Mouse (Mus musculus) hindbrain, embryonic 12.5 days (tissue): ENCODE measurements at regions not wholly inside any gene's neighbourhood (a gene's known extent, or its start where the extent isn't known, plus 50 kb on each side); places are given as distances from the start of the nearest gene placed in this dataset.

Source experiments
- ATAC-seq: fragments of 200-750 bp; cut with Nextera tagmentation; 2 replicates; pipeline ENCODE4 v1.8.0; 2017; ENCODE audit warnings: moderate TSS enrichment; ENCODE audit not compliant: low FRiP score
- H3K27ac ChIP-seq: fragments of 300-500 bp; sonication (generic); 2 replicates; pipeline ENCODE4 v1.5.1; 2016; ENCODE audit warnings: mild to moderate bottlenecking
- H3K27me3 ChIP-seq: fragments of 300-500 bp; sonication (generic); 2 replicates; pipeline ENCODE4 v1.6.1; 2016; ENCODE audit warnings: mild to moderate bottlenecking
- H3K36me3 ChIP-seq: fragments of 300-500 bp; sonication (generic); 2 replicates; pipeline ENCODE4 v1.6.1; 2016; ENCODE audit warnings: mild to moderate bottlenecking
- H3K4me1 ChIP-seq: fragments of 300-500 bp; sonication (generic); 2 replicates; pipeline ENCODE4 v1.6.1; 2016
- H3K4me2 ChIP-seq: fragments of 300-500 bp; sonication (generic); replicated peaks from 2 replicates; pipeline ENCODE4 v1.6.1; 2016; ENCODE audit warnings: mild to moderate bottlenecking
- H3K4me3 ChIP-seq: fragments of 300-500 bp; sonication (generic); 2 replicates; pipeline ENCODE4 v1.5.1; 2016; ENCODE audit warnings: mild to moderate bottlenecking
- H3K9ac ChIP-seq: fragments of 300-500 bp; sonication (generic); 2 replicates; pipeline ENCODE4 v1.6.1; 2016; ENCODE audit warnings: mild to moderate bottlenecking, moderate library complexity
- H3K9me3 ChIP-seq: fragments of 300-500 bp; sonication (generic); replicated peaks from 2 replicates; pipeline ENCODE4 v1.6.1; 2016; ENCODE audit warnings: mild to moderate bottlenecking
- WGBS: fragments of 180-500 bp; shearing (Covaris S2); methylation state at CpG from one replicate; pipeline ENCODE4 v1.1.7; 2016; 5-methylcytosine and 5-hydroxymethylcytosine counted together

GRCm38 (mm10) chr3:148537669-148538271 is 452.6 kb downstream of the Adgrl2 start:
- WGBS = 49% methylated on average over 4 of the region's 4 CpGs
- no peak for ATAC-seq
- H3K4me1 ChIP-seq = no peaks in the 10 kb centered on the region

GRCm38 (mm10) chr3:148529893-148530292 is 460.5 kb downstream of the Adgrl2 start:
- Histone ChIP-seq H3K9ac (no peak overlapping the region), H3K4me3 (no peak overlapping the region), H3K27me3 (no peaks in the 10 kb centered on the region), H3K4me1 (no peaks in the 10 kb centered on the region), H3K4me2 (no peak overlapping the region), H3K9me3 (no peaks in the 10 kb centered on the region), H3K27ac (no peak overlapping the region), H3K36me3 (no peaks in the 10 kb centered on the region)
- 82% methylated on average over 2 of the region's 2 CpGs for WGBS
- ATAC-seq = no peak

More at GRCm38 (mm10) chr3:148537669-148538271, 452.6 kb downstream of the Adgrl2 start:
- no peak overlapping the region for H3K9ac ChIP-seq
- no peaks in the 10 kb centered on the region for H3K36me3 ChIP-seq
- no peaks in the 10 kb centered on the region for H3K27me3 ChIP-seq
- H3K4me3 ChIP-seq = no peak overlapping the region
- H3K4me2 ChIP-seq = no peak overlapping the region
- no peaks in the 10 kb centered on the region for H3K9me3 ChIP-seq
- no peak overlapping the region for H3K27ac ChIP-seq

- H3K4me2 ChIP-seq = no peak overlapping the region
- WGBS = 90% methylated on average over 5 of the region's 5 CpGs
Measured at GRCm38 (mm10) chr3:148510381-148510780, 480.0 kb downstream of the Adgrl2 start.

GRCm38 (mm10) chr3:148504928-148505327 is 485.4 kb downstream of the Adgrl2 start:
- Histone ChIP-seq H3K36me3 (no peaks in the 10 kb centered on the region), H3K4me2 (no peak overlapping the region), H3K9ac (no peak overlapping the region), H3K9me3 (no peaks in the 10 kb centered on the region), H3K27me3 (no peaks in the 10 kb centered on the region), H3K4me3 (no peak overlapping the region), H3K4me1 (no peaks in the 10 kb centered on the region), H3K27ac (no peak overlapping the region)
- 98% methylated on average over 2 of the region's 2 CpGs for WGBS
- ATAC-seq = no peak

More at GRCm38 (mm10) chr3:148510381-148510780, 480.0 kb downstream of the Adgrl2 start:
- no peaks in the 10 kb centered on the region for H3K9me3 ChIP-seq
- H3K4me3 ChIP-seq = no peak overlapping the region
- H3K4me1 ChIP-seq = no peaks in the 10 kb centered on the region
- H3K27me3 ChIP-seq = no peaks in the 10 kb centered on the region
- no peak for ATAC-seq
- H3K9ac ChIP-seq = no peak overlapping the region
- no peak overlapping the region for H3K27ac ChIP-seq
- no peaks in the 10 kb centered on the region for H3K36me3 ChIP-seq

- Histone ChIP-seq H3K4me2 (no peak overlapping the region), H3K9ac (no peak overlapping the region), H3K36me3 (no peaks in the 10 kb centered on the region), H3K27me3 (no peaks in the 10 kb centered on the region), H3K27ac (no peak overlapping the region), H3K4me1 (no peaks in the 10 kb centered on the region), H3K4me3 (no peak overlapping the region), H3K9me3 (no peaks in the 10 kb centered on the region)
- no peak for ATAC-seq
- 76% methylated on average over 1 of the region's 1 CpGs for WGBS
Measured at GRCm38 (mm10) chr3:148503432-148503831, 486.9 kb downstream of the Adgrl2 start.

- Histone ChIP-seq H3K27ac (no peak overlapping the region), H3K27me3 (no peaks in the 10 kb centered on the region), H3K9me3 (no peaks in the 10 kb centered on the region), H3K36me3 (no peaks in the 10 kb centered on the region), H3K4me2 (no peak overlapping the region), H3K9ac (no peak overlapping the region), H3K4me3 (no peak overlapping the region), H3K4me1 (no peaks in the 10 kb centered on the region)
- 94% methylated on average over 3 of the region's 3 CpGs for WGBS
- no peak for ATAC-seq
Measured at GRCm38 (mm10) chr3:148501801-148502200, 488.6 kb downstream of the Adgrl2 start.

- H3K27me3 ChIP-seq = no peaks in the 10 kb centered on the region
- no peaks in the 10 kb centered on the region for H3K36me3 ChIP-seq
- H3K4me1 ChIP-seq = no peaks in the 10 kb centered on the region
- H3K9ac ChIP-seq = no peak overlapping the region
- no peaks in the 10 kb centered on the region for H3K9me3 ChIP-seq
- no peak overlapping the region for H3K4me2 ChIP-seq
- H3K4me3 ChIP-seq = no peak overlapping the region
- H3K27ac ChIP-seq = no peak overlapping the region
- WGBS = 65% methylated on average over 5 of the region's 5 CpGs
- ATAC-seq = no peak
Measured at GRCm38 (mm10) chr3:148496672-148497071, 493.7 kb downstream of the Adgrl2 start.

- Histone ChIP-seq H3K9me3 (no peaks in the 10 kb centered on the region), H3K4me2 (no peak overlapping the region), H3K36me3 (no peaks in the 10 kb centered on the region), H3K4me3 (no peak overlapping the region), H3K9ac (no peak overlapping the region), H3K4me1 (no peaks in the 10 kb centered on the region), H3K27ac (no peak overlapping the region), H3K27me3 (no peaks in the 10 kb centered on the region)
- no peak for ATAC-seq
- WGBS = 84% methylated on average over 3 of the region's 3 CpGs
Measured at GRCm38 (mm10) chr3:148491287-148491686, 499.1 kb downstream of the Adgrl2 start.

- no peak overlapping the region for H3K9ac ChIP-seq
- H3K4me3 ChIP-seq = no peak overlapping the region
- no peaks in the 10 kb centered on the region for H3K27me3 ChIP-seq
- no peak overlapping the region for H3K27ac ChIP-seq
- no peak for ATAC-seq
- no peaks in the 10 kb centered on the region for H3K4me1 ChIP-seq
- 83% methylated on average over 4 of the region's 4 CpGs for WGBS
- H3K9me3 ChIP-seq = no peaks in the 10 kb centered on the region
- H3K36me3 ChIP-seq = no peaks in the 10 kb centered on the region
- no peak overlapping the region for H3K4me2 ChIP-seq
Measured at GRCm38 (mm10) chr3:148489201-148489600, 501.2 kb downstream of the Adgrl2 start.

- ATAC-seq = no peak
- Histone ChIP-seq H3K27me3 (no peaks in the 10 kb centered on the region), H3K4me3 (no peak overlapping the region), H3K9me3 (no peaks in the 10 kb centered on the region), H3K4me1 (no peaks in the 10 kb centered on the region), H3K36me3 (no peaks in the 10 kb centered on the region), H3K27ac (no peak overlapping the region), H3K4me2 (no peak overlapping the region), H3K9ac (no peak overlapping the region)
- WGBS = 87% methylated on average over 5 of the region's 5 CpGs
Measured at GRCm38 (mm10) chr3:148487949-148488348, 502.4 kb downstream of the Adgrl2 start.

- Histone ChIP-seq H3K27ac (no peak overlapping the region), H3K9ac (no peak overlapping the region), H3K4me2 (no peak overlapping the region), H3K27me3 (no peaks in the 10 kb centered on the region), H3K4me1 (no peaks in the 10 kb centered on the region), H3K4me3 (no peak overlapping the region), H3K9me3 (no peaks in the 10 kb centered on the region), H3K36me3 (no peaks in the 10 kb centered on the region)
- no peak for ATAC-seq
- 94% methylated on average over 8 of the region's 8 CpGs for WGBS
Measured at GRCm38 (mm10) chr3:148475862-148476261, 514.5 kb downstream of the Adgrl2 start.

GRCm38 (mm10) chr3:148472943-148473444 is 517.4 kb downstream of the Adgrl2 start:
- no peak for ATAC-seq
- Histone ChIP-seq H3K27me3 (no peaks in the 10 kb centered on the region), H3K9ac (no peak overlapping the region), H3K4me3 (no peak overlapping the region), H3K27ac (no peak overlapping the region), H3K9me3 (no peaks in the 10 kb centered on the region), H3K4me2 (no peak overlapping the region), H3K4me1 (no peaks in the 10 kb centered on the region), H3K36me3 (no peaks in the 10 kb centered on the region)
- 82% methylated on average over 6 of the region's 6 CpGs for WGBS

- Histone ChIP-seq H3K9ac (no peak overlapping the region), H3K4me3 (no peak overlapping the region), H3K9me3 (no peaks in the 10 kb centered on the region), H3K27me3 (no peaks in the 10 kb centered on the region), H3K4me2 (no peak overlapping the region), H3K27ac (no peak overlapping the region), H3K36me3 (no peaks in the 10 kb centered on the region), H3K4me1 (0 out of 2 replicates have a peak, but pooled peaks cover 2% of the 10 kb centered on the region)
- 85% methylated on average over 3 of the region's 3 CpGs for WGBS
- no peak for ATAC-seq
Measured at GRCm38 (mm10) chr3:148465456-148465855, 524.9 kb downstream of the Adgrl2 start.
